Mouse (Mus musculus): ENCODE results near the gene Sox6. TPM values are rescaled to one million over a fixed set of nuclear protein-coding genes. Genes with fewer than 3 reads are reported as not detected.

Gene Sox6
- polyA plus RNA-seq, 1 experiment from 2014 or later = not detected

DNA sequence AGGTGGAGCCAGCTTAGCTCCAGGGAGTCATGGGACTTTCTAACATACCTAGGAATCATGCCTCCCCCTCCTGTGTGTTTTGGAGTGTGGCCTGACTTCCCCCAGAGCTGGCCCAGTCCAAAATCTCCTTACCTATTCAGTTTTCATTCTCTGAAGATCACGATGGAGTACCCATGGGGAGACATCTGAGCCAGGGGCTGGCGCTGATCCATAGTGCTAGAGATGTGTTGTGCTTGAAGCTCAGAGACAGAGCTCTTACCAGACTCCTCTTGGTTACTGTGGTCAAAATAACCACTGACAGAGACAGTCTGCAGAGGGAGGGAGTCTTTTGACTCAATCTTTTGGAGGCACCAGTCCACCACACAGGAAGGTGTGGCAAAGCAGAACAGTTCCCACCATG is 575.2 kb downstream of the Sox6 start:
- Histone ChIP-seq H3K79me2 (ENCODE audit: inconsistent target) (no peaks in the 10 kb centered on the region), H3K4me3 (ENCODE audit: inconsistent target) (no peak overlapping the region), H3K27ac (no peak overlapping the region), H3K36me3 (ENCODE audit: inconsistent target) (no peaks in the 10 kb centered on the region)
- WGBS (ENCODE audit: missing documents) = 59% methylated on average over 2 of the region's 2 CpGs

DNA sequence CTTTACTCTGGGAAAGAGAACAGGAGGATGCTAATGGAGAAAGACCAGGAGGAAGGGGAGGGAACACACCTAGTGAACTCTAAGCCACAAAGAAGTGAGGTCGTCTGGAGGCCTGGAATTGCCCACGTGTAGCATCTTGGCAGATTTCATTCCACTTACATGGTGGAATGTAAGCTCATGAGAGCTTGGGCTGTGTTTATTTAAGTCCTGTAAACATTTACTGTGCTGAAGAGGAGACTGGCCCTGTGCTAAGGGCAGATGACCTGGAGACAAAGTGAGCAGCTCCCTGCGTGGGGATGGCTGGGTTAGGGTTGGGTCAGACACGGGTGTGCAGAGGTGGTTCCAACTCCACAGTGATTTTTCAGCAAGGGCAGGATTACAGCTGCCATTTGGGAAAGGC is 576.3 kb downstream of the Sox6 start:
- Histone ChIP-seq H3K27ac (no peak overlapping the region), H3K4me3 (ENCODE audit: inconsistent target) (no peak overlapping the region), H3K36me3 (ENCODE audit: inconsistent target) (no peaks in the 10 kb centered on the region), H3K79me2 (ENCODE audit: inconsistent target) (no peaks in the 10 kb centered on the region)
- 83% methylated on average over 4 of the region's 4 CpGs for WGBS (ENCODE audit: missing documents)

DNA sequence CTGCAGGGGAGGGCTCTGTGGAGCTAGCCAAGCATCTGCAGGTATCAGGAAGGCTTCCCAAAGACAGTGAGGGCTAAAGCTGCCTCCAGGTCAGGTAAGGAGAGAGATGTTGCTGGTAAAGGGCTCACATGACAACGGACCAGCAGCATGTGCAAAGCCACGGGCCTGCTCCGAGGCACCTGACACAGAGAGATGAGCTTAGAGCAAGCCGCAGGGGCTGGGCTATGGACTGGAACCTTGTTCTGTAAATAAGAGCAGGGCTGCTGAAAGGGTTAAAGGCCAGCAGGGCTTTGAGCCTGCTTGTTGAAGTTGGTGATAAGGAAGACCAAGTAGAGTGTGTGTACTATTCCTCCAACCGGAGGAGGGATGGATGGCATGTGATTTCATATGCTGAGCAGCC is 583.6 kb downstream of the Sox6 start:
- Histone ChIP-seq H3K79me2 (ENCODE audit: inconsistent target) (no peaks in the 10 kb centered on the region), H3K36me3 (ENCODE audit: inconsistent target) (no peaks in the 10 kb centered on the region), H3K4me3 (ENCODE audit: inconsistent target) (no peak overlapping the region), H3K27ac (no peak overlapping the region)
- WGBS (ENCODE audit: missing documents) = 93% methylated on average over 5 of the region's 5 CpGs

DNA sequence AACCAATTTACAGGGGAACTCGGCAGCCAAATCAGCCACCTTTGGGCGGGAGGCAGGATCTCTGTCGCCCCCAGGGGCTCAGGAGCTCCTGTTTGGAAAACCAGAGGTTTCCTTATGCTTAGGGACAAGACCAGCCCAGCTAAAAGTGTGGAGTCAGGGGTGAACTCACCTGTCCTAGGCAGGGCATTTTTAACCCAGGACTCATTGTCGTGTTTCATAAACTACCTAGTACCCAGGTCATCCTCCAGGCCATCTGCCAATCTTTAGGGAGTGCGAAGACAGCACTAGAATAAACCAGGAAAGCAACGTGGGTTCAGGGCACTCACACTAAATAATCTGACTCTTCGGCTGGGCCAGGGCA is 584.9 kb downstream of the Sox6 start:
- Histone ChIP-seq H3K36me3 (ENCODE audit: inconsistent target) (no peaks in the 10 kb centered on the region), H3K4me3 (ENCODE audit: inconsistent target) (no peak overlapping the region)
- WGBS (ENCODE audit: missing documents) = 90% methylated on average over 7 of the region's 7 CpGs

DNA sequence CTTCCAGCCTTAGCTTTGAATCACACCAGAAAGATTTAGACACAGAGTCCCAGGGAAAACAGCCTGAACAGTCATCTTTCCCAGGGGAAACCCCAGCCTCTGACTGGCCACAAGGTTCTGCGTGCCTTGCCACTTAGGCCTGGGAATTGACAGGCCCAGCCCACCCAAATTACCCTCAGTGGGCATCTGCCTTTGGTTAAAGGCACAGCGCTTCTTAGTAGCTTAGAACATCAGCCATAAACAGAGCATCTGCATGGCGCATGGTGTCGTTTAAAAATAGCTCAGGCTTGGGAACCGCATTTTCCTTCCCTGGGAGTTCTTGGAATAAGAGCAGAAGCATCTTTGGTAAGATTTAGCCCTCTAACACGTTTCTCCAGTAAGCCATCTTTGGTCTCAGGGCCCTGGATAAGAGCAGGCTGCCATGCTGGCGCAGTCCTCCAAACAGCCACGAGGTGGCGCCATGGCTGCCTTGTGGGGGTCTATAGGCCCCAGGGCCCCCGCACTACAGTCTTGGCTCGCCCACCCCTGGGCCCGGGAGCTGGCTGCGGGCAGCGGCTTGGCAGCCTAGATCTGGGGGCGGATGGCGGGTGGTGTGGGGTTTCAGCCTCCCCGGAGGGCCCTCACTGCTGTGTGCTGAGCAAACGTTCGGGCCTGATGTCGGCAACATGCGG is 585.4 kb downstream of the Sox6 start:
- no peak overlapping the region for H3K27ac ChIP-seq
- H3K36me3 ChIP-seq (ENCODE audit: inconsistent target) = no peaks in the 10 kb centered on the region
- H3K79me2 ChIP-seq (ENCODE audit: inconsistent target) = no peaks in the 10 kb centered on the region
- H3K4me3 ChIP-seq (ENCODE audit: inconsistent target) = no peak overlapping the region
- 65% methylated on average over 21 of the region's 21 CpGs for WGBS (ENCODE audit: missing documents)

More for the DNA sequence above, 584.9 kb downstream of the Sox6 start:
- Histone ChIP-seq H3K27ac (no peak overlapping the region), H3K79me2 (ENCODE audit: inconsistent target) (no peaks in the 10 kb centered on the region)

DNA sequence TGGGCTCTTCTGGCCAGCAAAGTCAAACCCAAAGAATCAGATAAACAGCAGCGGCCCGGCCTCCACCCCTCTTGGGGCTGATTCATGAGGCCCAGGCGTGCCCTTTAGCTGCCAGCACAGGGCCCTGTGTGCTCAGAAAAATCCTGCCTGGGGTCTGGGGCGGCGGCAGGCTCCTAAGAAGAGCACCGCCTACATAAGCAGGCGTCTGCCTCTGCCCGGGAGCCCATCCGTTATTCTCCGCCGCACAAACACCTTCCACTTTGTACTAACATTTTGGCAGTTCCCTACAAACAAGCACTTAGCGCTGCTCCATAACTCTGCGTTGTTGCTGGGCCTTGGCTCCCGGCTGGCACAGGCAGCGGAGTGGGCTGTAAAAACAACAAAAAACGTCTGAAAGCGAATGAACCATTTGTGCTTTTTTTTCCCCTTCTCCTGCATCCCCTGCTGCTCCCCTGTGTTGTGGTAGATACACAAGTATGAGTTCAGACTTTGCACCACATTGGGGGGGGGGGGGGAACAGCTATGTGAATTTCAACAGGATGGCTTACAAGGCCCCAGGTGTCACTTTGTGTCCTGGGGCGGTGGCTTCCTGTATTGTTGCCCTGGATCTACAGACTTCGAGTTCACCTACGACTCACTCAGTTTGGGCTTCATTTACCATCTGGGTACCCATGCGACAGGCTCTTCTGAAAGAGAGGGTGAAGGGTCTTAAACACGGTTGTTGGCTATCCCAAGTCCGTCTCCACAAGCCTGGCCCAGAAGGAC is 588.0 kb downstream of the Sox6 start:
- Histone ChIP-seq H3K4me3 (ENCODE audit: inconsistent target) (no peak overlapping the region), H3K27ac (no peak overlapping the region), H3K36me3 (ENCODE audit: inconsistent target) (no peaks in the 10 kb centered on the region), H3K79me2 (ENCODE audit: inconsistent target) (no peaks in the 10 kb centered on the region)
- WGBS (ENCODE audit: missing documents) = 94% methylated on average over 23 of the region's 23 CpGs

DNA sequence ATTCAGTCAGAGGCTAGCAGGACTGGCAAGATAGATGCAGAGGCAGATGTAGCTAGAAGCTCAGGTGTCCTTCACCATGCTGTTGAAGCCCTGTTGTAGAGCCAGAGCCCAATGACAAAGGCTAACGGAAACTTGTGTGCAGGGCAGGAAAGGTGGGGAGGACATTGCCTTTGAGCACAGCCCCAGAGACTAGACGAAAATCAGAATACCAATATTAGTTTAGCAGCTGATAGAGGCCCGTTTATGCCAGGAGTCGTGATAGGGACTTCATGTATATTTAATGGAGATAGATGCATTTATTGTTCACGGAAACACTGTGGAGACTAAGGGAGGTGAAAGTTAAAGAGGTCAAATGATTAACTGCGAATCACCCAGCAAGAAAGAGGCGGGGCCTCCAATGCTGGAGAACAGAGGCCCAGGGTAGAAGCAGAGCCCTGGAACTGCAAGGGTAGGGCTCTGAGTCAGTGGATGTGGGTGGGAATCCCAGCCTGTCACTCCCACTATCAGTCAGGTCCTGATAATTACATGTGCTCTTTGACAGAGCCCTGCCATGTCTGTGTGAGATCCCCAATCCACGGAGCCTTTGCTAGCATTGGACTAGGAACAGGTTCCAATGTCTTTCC is 590.1 kb downstream of the Sox6 start:
- no peak overlapping the region for H3K4me3 ChIP-seq (ENCODE audit: inconsistent target)
- H3K36me3 ChIP-seq (ENCODE audit: inconsistent target) = no peaks in the 10 kb centered on the region
- WGBS (ENCODE audit: missing documents) = 90% methylated on average over 8 of the region's 8 CpGs
- H3K79me2 ChIP-seq (ENCODE audit: inconsistent target) = no peaks in the 10 kb centered on the region
- no peak overlapping the region for H3K27ac ChIP-seq

DNA sequence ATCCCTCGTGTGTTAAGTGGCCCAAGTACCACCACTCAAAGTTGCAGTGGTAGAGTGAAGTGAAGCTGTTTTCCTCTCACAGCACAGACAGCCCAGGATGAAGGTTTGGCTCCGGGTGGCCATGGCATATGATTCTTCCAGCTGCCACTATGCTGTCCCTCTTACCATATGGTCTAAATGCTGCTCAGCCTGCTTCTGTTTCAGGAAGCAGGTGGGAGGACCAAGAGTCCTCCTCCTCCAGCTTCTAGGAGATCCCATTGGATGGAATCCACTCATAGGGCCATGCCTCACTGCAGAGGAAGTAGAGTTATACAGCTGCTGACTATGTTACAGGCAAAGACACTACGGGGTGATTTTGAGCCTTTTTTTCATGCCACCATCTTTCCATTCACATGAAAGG is 591.5 kb downstream of the Sox6 start:
- Histone ChIP-seq H3K4me3 (ENCODE audit: inconsistent target) (no peak overlapping the region), H3K27ac (no peak overlapping the region), H3K36me3 (ENCODE audit: inconsistent target) (no peaks in the 10 kb centered on the region), H3K79me2 (ENCODE audit: inconsistent target) (no peaks in the 10 kb centered on the region)
- 71% methylated on average over 3 of the region's 3 CpGs for WGBS (ENCODE audit: missing documents)

DNA sequence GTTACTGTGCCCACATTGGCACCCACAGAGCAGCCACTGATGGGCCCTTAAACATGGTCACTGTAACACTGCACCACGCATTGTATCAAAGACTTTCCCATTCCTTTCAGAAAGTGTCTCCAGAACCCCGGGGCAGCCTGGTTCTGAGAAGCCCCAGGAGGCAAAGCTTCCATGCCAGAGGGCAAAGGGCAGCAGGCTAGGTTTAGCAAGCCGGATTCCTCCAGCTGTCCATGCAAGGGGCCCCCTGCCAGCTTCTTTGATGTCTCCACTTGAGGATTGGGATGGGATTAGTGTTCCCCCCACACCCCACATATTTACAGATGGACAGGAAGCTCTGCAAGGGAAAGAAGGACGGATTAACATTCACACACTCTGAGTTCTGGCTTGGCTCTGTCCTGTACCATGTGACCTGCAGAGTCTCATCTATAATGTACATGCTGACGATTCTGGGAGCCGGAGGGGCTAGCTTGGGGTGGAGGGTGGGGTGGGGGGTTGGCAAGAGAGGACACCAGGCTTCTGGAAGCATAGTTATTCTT is 592.0 kb downstream of the Sox6 start:
- no peaks in the 10 kb centered on the region for H3K36me3 ChIP-seq (ENCODE audit: inconsistent target)

DNA sequence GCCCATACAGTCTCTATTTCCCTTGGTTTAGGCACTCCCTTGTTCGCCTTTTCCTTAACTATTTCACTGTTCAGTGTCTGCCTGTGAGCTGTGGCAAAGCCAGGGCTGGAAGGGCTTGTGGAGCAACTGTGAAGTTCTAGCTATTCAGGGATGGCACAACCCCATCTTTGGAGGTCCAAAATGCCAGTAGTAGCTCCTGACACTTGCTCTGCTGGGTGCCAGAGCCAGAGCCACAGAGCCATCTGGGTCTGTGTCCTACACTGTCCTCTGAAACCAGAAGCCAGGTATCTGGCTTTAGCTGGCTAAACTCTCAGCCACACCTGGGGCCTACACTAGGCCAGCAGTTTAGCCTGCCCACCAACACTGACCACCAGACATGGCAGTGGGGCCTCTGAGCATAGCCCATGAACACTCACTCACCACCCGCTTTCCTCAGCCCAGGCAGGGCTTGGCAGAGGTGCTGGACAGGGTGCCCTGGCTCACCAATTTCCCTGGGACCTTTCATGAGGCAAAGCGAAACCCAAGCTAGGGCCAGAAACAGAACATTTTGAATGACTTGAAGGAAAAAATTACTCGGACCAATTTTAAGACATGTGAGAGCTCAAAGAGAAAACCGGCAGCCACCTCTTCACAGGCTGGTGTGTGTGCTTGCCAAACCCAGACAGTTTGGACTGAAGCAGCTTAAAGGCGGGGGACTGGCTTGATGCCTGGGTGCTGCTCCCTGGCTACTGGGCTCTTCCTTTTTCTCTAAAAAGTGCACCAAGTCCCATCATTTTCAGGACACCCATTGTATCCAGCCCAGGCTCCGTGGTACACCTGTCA is 612.2 kb downstream of the Sox6 start:
- Histone ChIP-seq H3K79me2 (ENCODE audit: inconsistent target) (no peaks in the 10 kb centered on the region), H3K27ac (no peak overlapping the region), H3K4me3 (ENCODE audit: inconsistent target) (no peak overlapping the region), H3K36me3 (ENCODE audit: inconsistent target) (no peaks in the 10 kb centered on the region)
- WGBS (ENCODE audit: missing documents) = 98% methylated on average over 7 of the region's 7 CpGs

More for the DNA sequence above, 592.0 kb downstream of the Sox6 start:
- 83% methylated on average over 6 of the region's 6 CpGs for WGBS (ENCODE audit: missing documents)
- no peak overlapping the region for H3K4me3 ChIP-seq (ENCODE audit: inconsistent target)
- H3K27ac ChIP-seq = no peak overlapping the region
- no peaks in the 10 kb centered on the region for H3K79me2 ChIP-seq (ENCODE audit: inconsistent target)

DNA sequence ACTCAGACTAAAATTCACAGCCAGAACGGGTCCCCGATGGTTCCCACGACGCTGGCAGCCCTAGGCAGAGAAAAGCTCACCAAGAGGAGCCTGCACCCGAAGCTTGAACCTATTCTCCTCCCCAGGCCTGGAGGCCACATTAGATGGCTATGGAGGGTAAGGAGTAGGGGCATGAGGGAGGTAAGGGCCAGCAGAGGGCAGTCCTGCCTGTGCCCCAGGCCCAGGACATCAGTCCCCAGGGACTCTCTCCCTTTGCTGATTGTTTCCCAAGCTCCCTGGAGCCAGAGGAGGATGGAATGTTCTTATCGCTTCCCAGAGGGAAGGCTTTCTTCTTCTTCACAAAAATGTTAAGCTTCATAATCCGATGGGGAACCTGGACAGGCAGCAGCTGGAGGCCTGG is 615.8 kb downstream of the Sox6 start:
- no peak overlapping the region for H3K4me3 ChIP-seq (ENCODE audit: inconsistent target)
- no peaks in the 10 kb centered on the region for H3K79me2 ChIP-seq (ENCODE audit: inconsistent target)
- H3K27ac ChIP-seq = no peak overlapping the region
- 83% methylated on average over 6 of the region's 7 CpGs for WGBS (ENCODE audit: missing documents)
- H3K36me3 ChIP-seq (ENCODE audit: inconsistent target) = no peaks in the 10 kb centered on the region

DNA sequence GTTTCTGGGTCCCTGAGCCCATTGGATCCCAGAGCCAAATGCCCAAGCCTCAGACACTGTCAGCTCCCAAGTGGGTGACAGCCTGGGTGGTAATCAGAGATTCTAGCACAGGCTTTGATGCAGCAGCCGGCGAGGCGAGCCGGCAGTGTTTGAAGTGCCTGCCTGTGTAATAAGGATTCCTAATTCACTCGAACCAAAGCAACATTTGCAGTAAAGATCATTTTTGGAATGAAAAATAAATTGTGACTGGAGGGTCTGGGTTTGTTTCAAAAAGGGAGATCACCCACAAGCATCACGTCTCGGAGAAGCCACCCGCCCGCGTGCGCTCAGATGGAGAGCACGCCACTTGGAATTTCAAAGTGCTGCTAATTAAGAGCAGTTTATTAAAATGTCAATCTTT is 617.6 kb downstream of the Sox6 start:
- no peak overlapping the region for H3K27ac ChIP-seq
- no peaks in the 10 kb centered on the region for H3K79me2 ChIP-seq (ENCODE audit: inconsistent target)
- WGBS (ENCODE audit: missing documents) = 86% methylated on average over 12 of the region's 12 CpGs
- no peak overlapping the region for H3K4me3 ChIP-seq (ENCODE audit: inconsistent target)
- H3K36me3 ChIP-seq (ENCODE audit: inconsistent target) = no peaks in the 10 kb centered on the region
